Mouse (Mus musculus): ENCODE data around the gene Prl7c1.
"Not testable (repeated sequence)": the region's sequence is repeated elsewhere in the genome, so short reads cannot be mapped to it uniquely, and the experiment has no call there.

The Prl7c1 gene

DNA sequence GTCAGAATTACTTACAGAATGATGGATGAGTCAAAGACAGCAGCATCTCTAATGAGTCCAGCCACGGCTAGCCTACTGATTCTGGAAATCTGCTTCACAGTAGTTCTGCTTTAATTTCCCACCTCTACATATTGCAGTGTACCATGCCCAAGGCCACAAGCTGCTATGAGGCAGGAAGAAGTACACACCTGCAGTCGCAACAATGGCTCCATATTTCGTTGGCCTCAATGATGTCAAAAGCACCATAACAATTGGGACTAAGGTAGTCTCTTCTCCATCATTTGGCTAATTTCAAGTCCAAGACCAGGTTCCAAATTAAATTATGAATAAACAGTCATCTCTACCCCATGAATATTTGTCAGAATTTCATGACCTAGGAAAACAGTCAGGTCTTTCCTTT, at the start of gene Prl7c1:
Gene Prl7c1 (minus strand): TSS at position 101 of the 400 bp plus-strand sequence.
- not testable (repeated sequence) for DNase-seq

GRCm38 (mm10) chr13:27802765-27803164, 22.2 kb upstream of the Prl7c1 start:
- no peak for DNase-seq

DNA sequence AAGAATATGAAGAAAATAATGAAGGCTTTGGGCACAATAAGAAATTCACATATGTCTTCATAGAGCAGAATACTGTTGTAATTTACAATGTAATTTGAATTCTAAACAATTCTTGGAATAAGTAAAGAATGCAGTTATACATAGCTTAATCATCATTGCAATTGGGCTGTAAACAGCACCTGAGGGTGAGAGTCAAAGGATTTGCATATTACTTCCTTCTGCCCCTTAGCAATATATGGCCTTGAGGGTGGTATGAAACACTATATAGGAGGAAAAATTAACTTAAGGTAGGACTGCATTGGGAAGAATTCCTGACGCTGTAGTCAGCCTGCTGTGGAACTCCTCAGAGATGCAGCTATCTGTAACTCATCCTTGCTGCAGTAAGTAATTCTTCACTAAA, 20.8 kb upstream of the Prl7c1 start, which contains the start of gene Prl2a1:
Gene Prl2a1 (plus strand): TSS at position 301 of the 400 bp plus-strand sequence.
- DNase-seq: no peak

DNA sequence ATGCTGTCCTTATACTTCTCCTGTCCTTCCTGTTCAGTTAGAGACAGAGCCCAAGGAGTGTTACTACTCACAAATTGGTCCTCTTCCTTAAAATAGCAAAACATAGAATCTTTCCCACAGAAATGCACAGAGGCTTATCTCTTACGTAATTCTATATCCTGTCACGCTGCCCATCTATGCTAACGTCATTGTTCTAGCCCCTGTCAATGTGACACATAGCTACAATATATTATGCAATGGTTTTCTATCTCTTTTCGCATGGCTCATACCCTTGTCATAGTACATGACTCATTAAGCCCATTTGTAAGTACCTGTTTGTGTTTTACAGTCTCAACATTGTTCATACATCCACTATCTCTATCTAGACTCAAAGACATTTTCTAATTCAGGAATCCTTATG, 18.7 kb upstream of the Prl7c1 start:
- DNase-seq: no peak

- no peak for DNase-seq
Observed at GRCm38 (mm10) chr13:27734512-27735186, 46.0 kb downstream of the Prl7c1 start.

DNA sequence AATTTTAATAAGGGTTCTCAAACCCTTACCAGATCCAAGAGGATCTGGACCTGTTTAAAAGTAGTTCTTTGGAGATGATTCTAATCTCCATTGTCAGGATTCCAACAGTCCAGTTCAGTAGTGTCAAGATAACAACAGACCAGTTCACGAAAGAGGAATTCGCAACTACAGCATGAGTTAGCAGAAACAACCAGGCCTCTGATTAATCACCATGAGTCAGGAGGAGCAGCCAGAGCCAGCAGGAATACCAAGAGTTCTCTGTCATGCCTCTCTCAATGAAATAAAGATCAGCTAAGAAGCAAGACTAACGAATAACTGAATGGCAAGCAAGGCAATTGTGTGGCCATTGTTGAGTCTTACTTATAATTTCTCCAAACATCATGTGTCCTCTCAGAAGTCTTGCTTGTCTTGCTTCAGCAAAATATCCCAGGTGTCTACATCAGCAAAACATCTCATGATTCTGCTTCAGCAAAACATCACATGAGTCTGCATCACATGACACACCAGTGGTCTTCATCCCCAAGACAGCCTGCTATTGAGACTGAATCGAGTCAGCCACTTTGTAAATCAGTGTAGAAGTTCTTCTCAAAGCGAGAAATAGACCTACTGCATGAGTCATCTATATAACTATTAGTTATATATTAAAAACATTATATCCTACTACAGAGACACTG, 50.2 kb downstream of the Prl7c1 start:
- not testable (repeated sequence) for DNase-seq

DNA sequence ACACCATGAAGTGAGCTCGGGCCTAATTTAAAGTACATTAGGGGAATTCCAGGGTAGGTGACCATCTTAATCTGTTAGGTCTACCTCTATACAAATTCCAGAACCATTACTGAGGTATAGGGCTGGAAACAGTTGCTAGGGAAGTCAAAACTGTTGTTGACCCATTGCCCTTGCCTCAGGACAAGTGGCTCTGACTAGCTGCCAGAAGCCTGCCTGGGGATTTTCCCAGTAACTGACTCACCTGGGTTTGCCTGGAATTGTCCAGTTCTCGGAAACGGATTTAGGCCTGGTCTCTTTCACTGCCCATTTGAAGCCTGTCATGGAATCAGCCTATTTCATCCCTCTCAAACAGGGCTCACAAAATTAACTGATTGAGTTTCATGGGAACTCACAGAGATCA, 55.5 kb downstream of the Prl7c1 start:
- DNase-seq: not testable (repeated sequence)
